Mouse (Mus musculus): ENCODE measurements around the gene Srgn.
"Not testable (repeated sequence)": the region's sequence is repeated elsewhere in the genome, so short reads cannot be mapped to it uniquely, and the experiment has no call there.

Gene Srgn

GRCm38 (mm10) chr10:62481108-62481852 lies 46.0 kb downstream of the Srgn start:
- DNase-seq: no peak

GRCm38 (mm10) chr10:62476980-62477379 lies 50.3 kb downstream of the Srgn start:
- no peak for DNase-seq

GRCm38 (mm10) chr10:62474944-62475343 lies 52.3 kb downstream of the Srgn start:
- no peak for DNase-seq

- no peak for DNase-seq
Measured at GRCm38 (mm10) chr10:62471105-62471504, 56.1 kb downstream of the Srgn start.

GRCm38 (mm10) chr10:62469736-62470135 lies 57.5 kb downstream of the Srgn start:
- DNase-seq: no peak

- DNase-seq: no peak
Measured at GRCm38 (mm10) chr10:62461321-62461720, 65.9 kb downstream of the Srgn start.

- DNase-seq: not testable (repeated sequence)
Measured at GRCm38 (mm10) chr10:62452001-62452400, 75.2 kb downstream of the Srgn start.

- no peak for DNase-seq
Measured at GRCm38 (mm10) chr10:62450280-62450640, 77.0 kb downstream of the Srgn start.

- peak; percentile 95 for DNase-seq
Measured at GRCm38 (mm10) chr10:62449364-62450279, 77.6 kb downstream of the Srgn start, which contains the start of the genes 4930507D05Rik and Supv3l1. Gene 4930507D05Rik, plus strand, starts transcription at chr10:62449489. Gene Supv3l1, minus strand, starts transcription at chr10:62449738.

All from retina, postnatal 1 day (tissue).